Mouse (Mus musculus) fat pad, adult 2 months (tissue): Measurements from ENCODE around the gene Micall1.

Experiments
- DNase-seq: peaks from one replicate; pipeline ENCODE4 v3.0.0-alpha.2; 2011; ENCODE audit warnings: low read depth, low spot score; ENCODE audit errors: extremely low read depth

Micall1 gene

DNA sequence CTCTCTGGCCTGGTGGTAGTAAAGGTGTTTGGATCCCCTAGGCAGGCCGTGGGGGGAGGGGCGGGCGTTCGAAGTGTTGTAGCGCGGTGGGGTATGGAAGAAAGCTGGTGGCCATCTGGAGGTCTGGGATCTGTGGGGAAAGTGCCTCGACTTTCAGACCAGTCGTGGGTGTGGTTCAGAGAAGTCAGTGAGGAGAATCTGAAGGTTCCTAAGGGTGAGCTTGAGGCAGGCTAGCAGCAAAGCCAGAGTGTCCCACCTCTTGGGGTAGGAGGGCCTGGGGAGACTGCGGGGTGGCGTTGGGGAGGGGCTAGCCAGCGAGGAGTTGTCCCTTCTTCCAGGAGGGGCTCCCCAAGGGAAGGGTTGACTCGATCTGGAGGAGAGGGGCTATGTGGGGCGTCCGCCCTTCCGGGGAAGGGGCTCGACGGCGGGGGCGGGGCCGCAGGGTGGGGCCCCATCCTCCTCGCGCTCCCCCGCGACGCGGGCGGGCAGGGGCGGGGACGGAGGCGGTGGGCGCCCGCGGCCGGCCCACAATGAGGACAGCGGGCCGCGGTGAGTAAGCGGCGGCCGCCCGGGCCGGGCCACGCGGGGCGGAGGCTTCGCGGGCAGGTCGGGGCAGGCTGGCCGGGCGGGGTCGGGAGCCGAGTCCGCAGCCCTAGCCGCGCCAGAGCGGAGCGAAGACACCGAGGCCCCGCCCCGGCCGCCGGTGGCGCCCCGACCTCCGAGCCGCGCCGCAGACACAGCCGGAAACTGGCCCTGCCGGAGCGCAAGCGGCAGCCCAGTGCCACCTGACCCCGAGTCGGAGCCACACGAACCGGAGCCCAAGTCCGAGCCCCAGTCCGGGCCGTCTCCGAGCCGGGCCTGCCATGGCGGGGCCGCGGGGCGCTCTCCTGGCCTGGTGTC, at the start of gene Micall1:
Micall1 (plus strand) TSS at position 478 of the 900 bp plus-strand sequence.
- DNase-seq: no peak

GRCm38 (mm10) chr15:79060887-79061565, 47.7 kb upstream of the Micall1 start:
- no peak for DNase-seq

- DNase-seq: peak; percentile 100
Measured at GRCm38 (mm10) chr15:79062376-79063159, 46.1 kb upstream of the Micall1 start, which contains the start of gene Ankrd54. TSS of gene Ankrd54 (minus strand) at chr15:79062893.

DNA sequence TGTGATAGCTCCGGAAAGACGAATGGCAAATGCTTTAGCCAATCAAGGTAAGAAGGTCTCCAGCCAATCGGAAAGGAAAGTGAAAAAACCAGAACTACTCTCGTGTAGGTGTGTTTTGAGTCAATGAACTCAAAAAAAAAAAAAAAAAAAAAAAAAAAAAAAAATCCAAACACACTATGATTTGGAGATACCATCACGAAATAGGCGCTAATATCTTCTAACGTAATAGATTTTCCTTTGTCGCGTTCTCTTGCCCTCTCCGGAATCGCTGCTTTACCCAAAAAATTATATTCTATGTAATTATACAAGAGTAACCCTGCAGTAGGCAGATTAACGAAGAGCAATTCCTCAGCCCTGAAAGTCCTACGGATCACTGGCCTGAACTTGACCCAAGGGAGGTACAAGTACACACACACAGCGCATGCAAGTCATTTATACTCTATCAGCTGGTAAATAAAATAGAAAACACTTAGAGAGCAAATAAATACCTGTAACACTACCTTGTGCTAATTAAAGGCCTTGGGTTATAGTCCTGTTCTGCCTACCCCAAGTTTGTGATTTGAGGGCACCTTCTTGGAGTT, 45.4 kb upstream of the Micall1 start:
- DNase-seq: no peak

- DNase-seq: no peak
Measured at GRCm38 (mm10) chr15:79065086-79065770, 43.5 kb upstream of the Micall1 start.

- DNase-seq: no peak
Measured at GRCm38 (mm10) chr15:79066276-79066675, 42.4 kb upstream of the Micall1 start.

DNA sequence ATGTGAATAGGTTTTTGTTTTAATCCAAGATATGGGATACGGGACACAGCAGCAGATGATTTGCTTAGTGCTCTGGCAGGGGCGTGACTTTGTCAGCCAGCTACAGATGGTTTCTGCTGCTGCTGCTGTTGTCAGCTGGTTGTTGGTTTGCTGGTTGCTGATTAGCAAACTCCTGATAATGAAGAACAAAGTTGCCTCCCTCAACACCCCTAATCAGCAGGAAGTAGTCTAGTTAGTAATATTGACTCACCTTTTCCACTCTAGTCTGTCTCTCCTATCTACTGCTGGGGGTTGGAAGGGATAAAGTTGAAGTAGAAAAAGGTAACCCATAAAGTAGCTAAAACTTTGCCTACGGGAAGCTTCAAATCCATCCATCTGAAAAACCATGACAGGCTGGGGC, 41.1 kb upstream of the Micall1 start:
- DNase-seq: no peak

DNA sequence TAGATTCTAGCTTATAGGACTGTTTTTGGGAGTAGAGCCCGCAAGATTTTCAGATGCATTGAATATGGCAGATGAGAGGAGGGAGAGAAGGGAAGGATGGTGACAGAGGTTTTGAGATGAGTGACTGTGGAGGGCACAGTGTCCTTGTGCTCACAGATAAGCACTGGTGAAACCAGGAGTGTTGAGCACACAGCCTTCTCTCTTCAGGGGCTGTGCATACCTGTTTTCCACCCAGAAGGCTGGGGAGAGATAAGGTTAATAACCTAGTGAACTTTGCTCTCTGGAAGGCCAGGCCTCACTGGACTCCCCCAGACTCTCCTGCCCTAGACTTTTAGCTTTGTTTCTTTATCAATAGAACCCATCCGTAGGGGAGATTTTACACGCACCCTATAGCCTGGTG, 40.3 kb upstream of the Micall1 start:
- no peak for DNase-seq

DNA sequence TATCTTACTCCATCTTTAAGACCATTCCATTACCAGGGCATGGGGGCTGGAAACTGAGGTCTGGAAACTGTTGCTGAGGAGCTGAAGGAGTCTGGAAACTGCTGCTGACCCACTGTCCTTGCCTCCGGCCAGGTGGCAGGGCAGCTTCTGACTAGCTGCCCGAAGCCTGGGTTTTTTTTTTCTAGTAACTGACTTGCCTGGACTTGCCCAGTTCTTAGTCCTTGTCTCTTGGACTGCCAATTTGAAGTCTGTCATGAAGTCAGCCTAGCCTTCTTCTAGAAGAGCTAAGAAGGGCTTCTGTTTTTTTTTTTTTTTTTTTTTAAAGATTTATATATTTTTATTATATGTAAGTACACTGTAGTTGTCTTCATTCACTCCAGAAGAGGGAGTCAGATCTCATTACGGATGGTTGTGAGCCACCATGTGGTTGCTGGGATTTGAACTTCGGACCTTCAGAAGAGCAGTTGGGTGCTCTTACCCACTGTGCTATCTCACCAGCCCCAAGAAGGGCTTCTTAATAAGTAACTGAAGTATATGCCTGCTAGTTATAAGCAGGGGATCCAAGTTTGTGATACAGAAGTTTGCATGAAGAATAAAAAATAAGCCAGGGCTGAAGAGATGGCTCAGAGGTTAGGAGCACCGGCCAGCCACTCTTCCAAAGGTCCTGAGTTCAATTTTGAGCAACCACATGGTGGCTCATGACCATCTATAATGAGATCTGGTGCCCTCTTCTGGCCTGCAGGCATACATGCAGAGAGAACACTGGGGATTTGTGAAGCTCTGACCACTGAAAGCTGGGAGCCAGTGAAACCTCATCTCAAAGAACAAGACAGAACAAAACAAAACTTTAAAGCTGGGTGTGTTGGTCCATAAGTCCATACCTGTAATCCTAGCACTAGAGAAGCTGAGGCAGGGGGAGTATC, 37.3 kb upstream of the Micall1 start:
- no peak for DNase-seq

- DNase-seq: no peak
Measured at GRCm38 (mm10) chr15:79073752-79074151, 34.9 kb upstream of the Micall1 start.

DNA sequence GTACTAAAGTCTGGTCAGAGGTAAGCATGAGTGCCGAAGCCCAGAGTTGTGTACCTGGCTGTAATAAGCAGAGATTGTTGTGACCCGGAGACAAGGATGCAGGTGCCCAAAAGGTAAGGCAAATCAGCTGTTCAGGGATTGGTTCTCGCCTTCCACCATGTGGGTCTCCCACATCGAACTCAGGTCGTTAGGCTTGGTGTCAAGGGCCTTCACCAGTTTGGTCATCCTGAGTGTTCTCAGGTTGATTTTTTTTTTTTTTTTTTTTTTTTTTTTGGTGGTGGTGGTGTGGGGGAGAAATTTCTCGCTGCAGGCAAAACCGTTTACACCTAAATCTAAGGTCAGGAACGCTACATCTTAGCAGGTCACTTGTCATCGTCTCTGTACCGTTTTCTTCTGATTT, 34.3 kb upstream of the Micall1 start:
- no peak for DNase-seq

GRCm38 (mm10) chr15:79074913-79075532, 33.7 kb upstream of the Micall1 start, which contains the start of gene Eif3l:
TSS of gene Eif3l (plus strand) at chr15:79075179.
- DNase-seq: no peak

- no peak for DNase-seq
Measured at GRCm38 (mm10) chr15:79075658-79076365, 32.9 kb upstream of the Micall1 start.

GRCm38 (mm10) chr15:79079567-79079966, 29.1 kb upstream of the Micall1 start:
- DNase-seq: no peak

- DNase-seq: no peak
Measured at GRCm38 (mm10) chr15:79092284-79092683, 16.4 kb upstream of the Micall1 start.

DNA sequence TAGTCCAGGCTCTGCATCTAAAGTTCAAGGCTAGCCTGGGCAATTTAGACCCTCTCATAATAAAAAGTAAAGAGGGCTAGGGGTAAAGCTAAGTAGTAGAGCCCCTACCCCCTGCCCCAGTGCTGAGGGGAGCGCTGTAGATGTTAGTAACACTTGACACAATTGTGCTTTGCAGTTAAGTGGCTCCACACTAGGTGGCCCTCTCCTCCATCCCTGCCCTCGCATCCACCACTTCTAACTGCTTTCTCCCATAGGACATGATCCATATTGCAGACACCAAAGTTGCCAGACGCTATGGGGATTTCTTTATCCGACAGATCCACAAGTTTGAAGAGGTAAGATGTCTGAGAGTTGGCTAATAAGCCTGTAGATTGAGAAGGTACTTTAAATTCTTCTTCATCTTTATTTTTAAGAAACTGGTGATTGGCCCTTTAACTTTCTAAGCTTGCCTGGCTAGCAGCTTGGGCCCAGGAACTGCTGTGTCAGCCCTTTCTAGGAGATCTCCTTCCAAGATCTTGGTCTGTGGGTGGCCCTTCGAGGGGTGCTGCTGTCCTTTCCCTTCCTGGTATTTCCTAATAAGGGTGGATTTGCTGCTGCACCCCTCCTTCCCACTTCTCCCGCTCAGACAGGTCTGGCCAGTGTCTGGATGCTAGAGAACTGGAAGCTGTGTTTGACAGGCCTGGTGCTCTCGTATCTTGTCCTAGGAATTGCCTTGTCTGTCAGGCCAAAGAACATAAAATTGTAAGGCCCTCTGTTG, 15.4 kb upstream of the Micall1 start:
- no peak for DNase-seq

DNA sequence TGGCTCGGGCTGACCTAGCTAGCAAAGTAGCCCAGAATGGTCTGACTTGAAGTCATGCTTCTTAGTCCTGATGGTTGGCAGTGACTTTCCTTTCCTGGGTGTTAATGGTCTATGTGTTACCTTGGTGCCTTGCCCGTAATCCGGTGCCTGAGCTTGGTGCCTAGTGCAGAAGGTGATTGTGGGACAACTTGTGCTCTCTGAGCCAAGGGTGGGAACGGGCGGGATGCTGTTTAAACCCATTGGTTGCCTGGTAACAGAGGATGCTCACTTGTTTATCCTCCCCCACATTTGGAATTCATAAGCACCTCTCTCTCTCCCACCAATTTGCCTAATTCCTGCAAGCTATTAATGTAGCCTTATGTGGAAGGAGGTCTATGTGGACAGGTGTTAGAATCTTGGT, 13.2 kb upstream of the Micall1 start:
- no peak for DNase-seq
